Mouse (Mus musculus) thymus, adult 2 months (tissue): ENCODE measurements around the gene Hoxa10. TPM values are rescaled to one million over a fixed set of nuclear protein-coding genes. Genes with fewer than 3 reads are reported as not detected.

ENCODE experiments used
- DNase-seq: peaks from one replicate; pipeline ENCODE4 v3.0.0; 2021
- H3K27ac ChIP-seq: fragments of 200-500 bp; 2 replicates; pipeline ENCODE4 v1.5.1; 2012; ENCODE audit warnings: low read length, control low read depth; ENCODE audit not compliant: control insufficient read depth, insufficient read depth
- H3K27me3 ChIP-seq: fragments of 200-500 bp; 2 replicates; pipeline ENCODE4 v1.6.1; 2012; ENCODE audit warnings: mild to moderate bottlenecking, low read length, moderate library complexity, mixed read lengths; ENCODE audit not compliant: control insufficient read depth, insufficient read depth
- H3K36me3 ChIP-seq: fragments of 200-500 bp; 2 replicates; pipeline ENCODE4 v1.6.1; 2012; ENCODE audit warnings: mild to moderate bottlenecking, low read length, moderate library complexity; ENCODE audit not compliant: control insufficient read depth, insufficient read depth
- H3K4me1 ChIP-seq: fragments of 200-500 bp; replicated peaks from 2 replicates; pipeline ENCODE4 v1.6.1; 2012; ENCODE audit warnings: low read length; ENCODE audit not compliant: control insufficient read depth, insufficient read depth
- H3K4me3 ChIP-seq: fragments of 200-500 bp; 2 replicates; pipeline ENCODE4 v1.5.1; 2012; ENCODE audit warnings: mild to moderate bottlenecking, low read length, control low read depth, moderate library complexity; ENCODE audit not compliant: control insufficient read depth, insufficient read depth
- CTCF ChIP-seq: fragments of 200-500 bp; IDR thresholded peaks from 2 replicates; pipeline ENCODE4 v1.5.1; 2012; ENCODE audit warnings: mild to moderate bottlenecking, control low read depth, low read length, moderate library complexity, borderline replicate concordance; ENCODE audit not compliant: control insufficient read depth, poor library complexity, insufficient read depth; ENCODE audit errors: extremely low read depth
- POLR2A ChIP-seq: fragments of 200-500 bp; IDR thresholded peaks from 2 replicates; pipeline ENCODE4 v1.6.1; 2012; ENCODE audit warnings: mild to moderate bottlenecking, low read length, control low read depth, moderate library complexity; ENCODE audit not compliant: control insufficient read depth, poor library complexity, insufficient read depth; ENCODE audit errors: extremely low read depth
- WGBS: fragments of 180-500 bp; shearing (Covaris S2); methylation state at CpG from one replicate; pipeline ENCODE4 v1.1.7; 2018; 5-methylcytosine and 5-hydroxymethylcytosine counted together
- polyA plus RNA-seq: library from polyadenylated mRNA; depleted of rRNA; stranded (reverse); fragments of >200 nt; gene quantifications from 2 replicates; pipeline ENCODE4 v1.2.3, GENCODE M21; 2012

Hoxa10 gene
- polyA plus RNA-seq, 1 experiment = not detected

DNA sequence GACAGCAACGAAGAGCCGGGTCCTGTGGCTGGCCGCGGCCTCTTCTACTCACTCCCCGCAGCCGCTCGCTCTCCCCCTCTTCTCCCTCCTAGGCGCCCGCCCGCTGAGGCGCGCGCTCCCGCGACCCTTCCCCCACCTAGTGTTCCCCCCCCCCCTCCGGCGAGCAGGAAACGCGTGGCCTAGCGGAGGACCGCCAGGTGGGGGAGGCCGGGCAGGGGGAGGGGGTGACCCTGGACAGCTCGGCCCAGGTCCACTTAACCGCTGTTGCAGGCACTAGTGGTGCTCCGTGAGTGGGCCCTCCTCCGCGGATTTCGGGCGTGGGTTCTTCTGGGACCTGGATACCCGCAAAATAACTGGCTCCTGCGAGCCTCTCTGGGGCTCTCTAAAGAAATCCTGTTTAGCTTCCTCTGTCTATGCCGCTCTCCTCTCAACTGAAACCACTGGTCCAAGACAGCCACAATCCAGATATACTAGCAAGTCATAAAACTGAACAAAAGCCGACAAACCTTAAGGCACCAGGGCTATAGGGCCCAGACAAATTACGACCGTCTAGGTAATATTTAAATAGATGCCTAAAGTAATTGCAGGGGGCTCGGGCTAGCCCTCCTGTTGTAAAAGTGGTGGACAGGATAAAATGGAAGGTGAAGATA, 10.0 kb downstream of the Hoxa10 start, which contains the start of gene Hoxa9:
Hoxa9 (minus strand) TSS at position 574 of the 650 bp plus-strand sequence.
- Histone ChIP-seq H3K36me3 (no peaks in the 10 kb centered on the region), H3K4me3 (no peak within 1 kb of the TSS), H3K4me1 (peaks cover 5% of the 10 kb centered on the region; the same call in 1 of the 2 replicates), H3K27ac (no peak within 1 kb of the TSS), H3K27me3 (peaks cover 52% of the 10 kb centered on the region)
- TF ChIP-seq POLR2A (no peak), CTCF (no peak)
- 6% methylated on average over 26 of the region's 36 CpGs for WGBS
- DNase-seq = no peak

DNA sequence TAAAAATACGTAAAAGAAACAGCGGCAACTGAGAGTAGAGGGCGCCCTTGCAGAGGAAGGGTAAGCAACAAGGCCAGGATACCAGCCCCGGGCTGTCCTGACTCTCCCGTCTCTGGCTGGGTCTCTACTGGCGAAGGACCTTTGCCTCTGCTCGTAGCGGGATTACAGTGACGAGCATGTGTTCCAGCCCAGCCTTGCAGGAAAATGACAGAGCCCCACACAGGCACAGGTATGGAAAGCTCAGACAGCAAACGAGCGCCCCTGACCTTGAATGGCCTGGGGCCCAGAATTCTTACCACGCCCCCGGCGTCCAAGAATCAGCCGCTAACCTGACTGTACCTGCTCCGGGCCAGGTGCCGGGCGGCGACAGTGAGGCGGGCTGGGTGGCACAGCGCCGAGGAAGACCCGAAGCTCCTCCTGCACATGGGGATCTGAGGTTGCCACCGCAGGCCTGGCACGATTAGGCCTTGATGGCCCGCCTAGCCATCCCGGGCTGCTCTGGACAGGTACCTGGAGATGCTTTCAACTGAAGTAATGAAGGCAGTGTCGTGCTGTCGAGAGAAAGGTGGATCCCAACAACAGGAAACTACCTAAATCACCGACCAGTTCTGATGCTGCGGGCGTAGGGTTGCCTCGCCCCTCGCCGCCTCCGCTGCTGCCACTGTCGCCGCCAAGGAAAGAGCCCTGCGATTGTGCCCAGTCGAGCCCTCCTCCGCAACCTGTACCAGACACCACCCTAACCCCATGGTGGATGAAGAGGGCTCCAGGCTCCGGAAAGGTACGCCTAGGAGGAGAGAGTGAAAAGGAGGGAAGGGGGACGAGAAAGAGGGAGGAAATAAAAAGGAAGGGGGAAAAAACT, 10.9 kb downstream of the Hoxa10 start:
- Histone ChIP-seq H3K27ac (no peak overlapping the region), H3K36me3 (no peaks in the 10 kb centered on the region), H3K4me3 (no peak overlapping the region), H3K27me3 (peaks cover 51% of the 10 kb centered on the region), H3K4me1 (peaks cover 5% of the 10 kb centered on the region; the same call in 1 of the 2 replicates)
- DNase-seq = no peak
- 3% methylated on average over 44 of the region's 44 CpGs for WGBS
- TF ChIP-seq POLR2A = no peak
- no peak for TF ChIP-seq CTCF

DNA sequence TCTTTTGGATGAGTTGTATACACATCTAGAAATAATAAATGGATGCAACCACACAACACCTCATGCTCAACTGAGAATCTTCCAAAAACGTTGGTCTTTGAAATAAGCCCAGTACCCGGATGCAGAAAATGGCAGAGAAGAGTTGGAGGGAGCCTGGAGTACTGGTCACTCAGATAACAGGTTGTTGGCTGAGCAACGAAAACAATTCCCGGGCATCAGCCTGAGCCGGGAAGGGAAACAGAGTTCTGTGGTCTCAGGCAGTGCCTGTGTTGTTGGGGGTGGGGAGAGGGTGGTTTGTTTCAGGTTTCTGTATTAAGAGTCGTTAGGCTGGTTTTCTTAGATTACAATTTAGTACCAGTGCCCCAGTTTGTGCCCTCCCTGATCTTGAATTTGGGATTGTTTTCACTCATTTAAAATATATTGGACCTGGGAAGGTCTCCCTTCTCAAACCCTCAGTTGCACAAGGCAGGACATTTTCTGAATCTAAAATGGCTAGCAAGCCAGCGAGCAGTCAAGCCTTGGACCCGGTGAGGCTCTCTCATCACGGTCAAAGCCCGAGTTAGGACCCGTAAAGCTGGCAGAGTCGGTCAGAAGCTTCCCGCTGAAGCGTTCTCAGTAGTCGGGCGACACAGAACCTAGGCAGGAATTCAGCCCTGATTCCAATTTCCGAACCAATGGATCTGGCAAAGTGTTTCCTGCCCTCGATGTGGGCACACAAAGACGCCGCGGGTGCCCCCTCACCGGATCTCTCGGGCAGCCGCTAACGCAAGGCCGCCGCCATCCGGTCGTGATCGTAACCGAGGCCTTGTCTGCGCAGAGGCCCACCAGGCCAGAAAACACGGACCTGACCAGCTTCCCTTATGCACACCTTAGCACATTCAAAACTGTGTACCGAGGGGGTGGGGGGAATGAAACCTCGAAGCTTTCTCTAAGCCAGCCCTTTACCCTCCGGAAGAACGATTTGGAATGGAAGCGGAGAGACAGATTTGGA, 11.9 kb downstream of the Hoxa10 start:
- Histone ChIP-seq H3K4me3 (no peak overlapping the region), H3K36me3 (no peaks in the 10 kb centered on the region), H3K27ac (no peak overlapping the region), H3K4me1 (no peaks in the 10 kb centered on the region; the same call in 1 of the 2 replicates), H3K27me3 (peaks cover 44% of the 10 kb centered on the region)
- DNase-seq = no peak
- 3% methylated on average over 38 of the region's 38 CpGs for WGBS
- TF ChIP-seq CTCF (no peak), POLR2A (no peak)

DNA sequence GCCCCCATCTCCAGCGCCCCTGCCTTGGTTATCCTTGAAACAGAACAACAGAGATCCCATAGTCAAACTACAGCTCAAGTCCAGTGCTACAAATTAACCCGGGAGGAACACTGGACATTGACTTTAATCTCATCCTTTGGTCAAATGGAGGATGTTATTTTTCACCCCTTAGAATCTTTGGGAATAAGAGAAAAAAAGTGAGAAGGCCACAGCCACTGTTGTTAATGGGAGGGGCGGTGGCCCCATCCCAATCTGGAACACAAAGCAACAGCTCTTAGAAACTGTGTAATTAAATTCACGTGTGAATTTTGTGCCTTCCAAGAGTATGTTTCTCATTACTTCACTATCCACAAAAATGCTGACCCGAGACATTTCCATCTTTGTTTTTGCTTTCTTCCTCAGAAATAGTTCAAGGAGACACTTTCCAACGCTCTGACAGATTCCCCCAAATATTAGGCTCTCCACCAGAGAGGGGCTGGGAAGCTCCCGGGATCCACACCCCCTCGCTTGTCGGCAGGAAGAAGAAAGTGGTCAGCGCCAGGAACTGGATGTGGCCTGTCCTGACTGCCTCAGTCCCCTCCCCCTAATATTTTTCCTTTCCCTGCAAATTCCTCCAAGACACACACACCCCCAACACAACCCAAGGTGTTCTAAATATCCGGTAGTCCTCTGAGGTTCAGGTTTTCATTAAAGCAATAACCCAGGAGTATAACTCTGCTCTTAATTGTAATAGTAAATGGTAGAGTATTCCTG, 13.0 kb downstream of the Hoxa10 start:
- WGBS = 60% methylated on average over 11 of the region's 11 CpGs
- no peak for TF ChIP-seq POLR2A
- no peak for TF ChIP-seq CTCF
- no peak overlapping the region for H3K4me3 ChIP-seq
- H3K36me3 ChIP-seq = no peaks in the 10 kb centered on the region
- DNase-seq = no peak
- H3K27me3 ChIP-seq = peaks cover 42% of the 10 kb centered on the region
- H3K4me1 ChIP-seq = no peaks in the 10 kb centered on the region; the same call in 1 of the 2 replicates
- no peak overlapping the region for H3K27ac ChIP-seq

DNA sequence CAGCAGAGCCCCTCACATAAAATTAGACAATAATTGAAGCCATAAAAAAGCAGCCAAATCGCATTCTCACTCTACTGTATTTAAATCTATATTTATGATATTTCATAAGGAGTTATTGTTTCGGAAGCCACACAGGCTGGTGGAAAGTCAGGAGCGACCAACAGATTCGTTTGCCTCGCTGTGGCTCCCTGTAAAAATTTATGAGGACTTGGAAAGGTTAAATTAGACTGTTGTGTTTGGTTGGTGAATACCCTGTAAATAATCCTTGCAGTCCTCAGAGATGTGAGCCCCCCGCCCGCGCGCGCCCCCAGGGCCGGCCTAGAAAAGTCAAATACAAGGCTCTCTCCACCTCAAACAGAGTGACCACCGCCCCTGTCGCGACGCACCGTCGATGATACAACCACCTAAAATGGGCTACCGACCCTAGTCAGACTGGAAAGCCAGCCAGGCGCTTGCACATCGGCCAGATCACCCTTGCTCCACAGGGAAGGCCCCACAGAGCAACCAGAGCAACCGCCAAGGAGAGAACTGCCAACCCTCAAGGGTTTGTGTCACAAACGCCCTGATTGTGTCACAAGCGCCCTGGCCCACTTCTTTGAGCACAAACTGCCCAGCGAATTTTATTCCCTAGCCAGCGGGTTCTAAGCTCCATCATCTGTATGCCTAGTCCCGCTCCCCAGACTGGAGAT, 13.9 kb downstream of the Hoxa10 start:
- no peaks in the 10 kb centered on the region; the same call in 1 of the 2 replicates for H3K4me1 ChIP-seq
- DNase-seq = no peak
- H3K4me3 ChIP-seq = no peak overlapping the region
- H3K27me3 ChIP-seq = peaks cover 38% of the 10 kb centered on the region
- no peak overlapping the region for H3K27ac ChIP-seq
- TF ChIP-seq CTCF (no peak), POLR2A (no peak)
- H3K36me3 ChIP-seq = no peaks in the 10 kb centered on the region
- 20% methylated on average over 26 of the region's 26 CpGs for WGBS
